Mouse (Mus musculus): ENCODE data around the gene Mcf2l.

Gene Mcf2l

GRCm38 (mm10) chr8:12988722-12989430, 115.3 kb downstream of the Mcf2l start:
- in situ Hi-C loops (cut with MseI, MboI): loop anchor here in 1 of 2 experiments (25.0 kb wide), 1 partner anchor 248 kb away; no protein-coding TSS in a partner anchor

GRCm38 (mm10) chr8:12991411-12991810, 117.8 kb downstream of the Mcf2l start:
- in situ Hi-C loops (cut with MseI, MboI): loop anchor here in 1 of 2 experiments (25.0 kb wide), 1 partner anchor 246 kb away; no protein-coding TSS in a partner anchor

GRCm38 (mm10) chr8:12994468-12994867, 120.9 kb downstream of the Mcf2l start:
- in situ Hi-C loops (cut with MseI, MboI): loop anchor here in 1 of 2 experiments (25.0 kb wide), 1 partner anchor 243 kb away; no protein-coding TSS in a partner anchor

- in situ Hi-C loops (cut with MseI, MboI): loop anchor here in 1 of 2 experiments (25.0 kb wide), 1 partner anchor 242 kb away; no protein-coding TSS in a partner anchor
Measured at GRCm38 (mm10) chr8:12995481-12995880, 121.9 kb downstream of the Mcf2l start.

- in situ Hi-C loops (cut with MseI, MboI): loop anchor here in 1 of 2 experiments (25.0 kb wide), 1 partner anchor 240 kb away; no protein-coding TSS in a partner anchor
Measured at GRCm38 (mm10) chr8:12996831-12997275, 123.2 kb downstream of the Mcf2l start.

GRCm38 (mm10) chr8:12998331-12998730, 124.7 kb downstream of the Mcf2l start:
- in situ Hi-C loops (cut with MseI, MboI): loop anchor here in 1 of 2 experiments (25.0 kb wide), 1 partner anchor 239 kb away; no protein-coding TSS in a partner anchor

GRCm38 (mm10) chr8:12999793-13000192, 126.2 kb downstream of the Mcf2l start:
- in situ Hi-C loops (cut with MseI, MboI): loop anchor here in 1 of 2 experiments (25.0 kb wide), 1 partner anchor 238 kb away; no protein-coding TSS in a partner anchor

- in situ Hi-C loops (cut with MseI, MboI): no loop called here
Measured at GRCm38 (mm10) chr8:13007458-13007857, 133.9 kb downstream of the Mcf2l start.

- in situ Hi-C loops (cut with MseI, MboI): no loop called here
Measured at GRCm38 (mm10) chr8:13010313-13010712, 136.7 kb downstream of the Mcf2l start.

GRCm38 (mm10) chr8:13019560-13019959, 146.0 kb downstream of the Mcf2l start:
- in situ Hi-C loops (cut with MseI, MboI): no loop called here

GRCm38 (mm10) chr8:13021830-13022229, 148.2 kb downstream of the Mcf2l start:
- in situ Hi-C loops (cut with MseI, MboI): no loop called here

GRCm38 (mm10) chr8:13025487-13026224, 152.1 kb downstream of the Mcf2l start, which contains the start of gene F7:
Gene F7, plus strand, starts transcription at chr8:13026034.
- in situ Hi-C loops (cut with MseI, MboI): no loop called here

GRCm38 (mm10) chr8:13027615-13028014, 154.0 kb downstream of the Mcf2l start:
- in situ Hi-C loops (cut with MseI, MboI): no loop called here

- in situ Hi-C loops (cut with MseI, MboI): no loop called here
Measured at GRCm38 (mm10) chr8:13028482-13028881, 154.9 kb downstream of the Mcf2l start.

GRCm38 (mm10) chr8:13036346-13036812, 162.8 kb downstream of the Mcf2l start:
- in situ Hi-C loops (cut with MseI, MboI): no loop called here

- in situ Hi-C loops (cut with MseI, MboI): no loop called here
Measured at GRCm38 (mm10) chr8:13037015-13037414, 163.4 kb downstream of the Mcf2l start, which contains the start of gene F10. Gene F10, plus strand, starts transcription at chr8:13037308.

GRCm38 (mm10) chr8:13037569-13037968, 164.0 kb downstream of the Mcf2l start:
- in situ Hi-C loops (cut with MseI, MboI): no loop called here

- in situ Hi-C loops (cut with MseI, MboI): no loop called here
Measured at GRCm38 (mm10) chr8:13039054-13039453, 165.4 kb downstream of the Mcf2l start.

GRCm38 (mm10) chr8:13041459-13041858, 167.9 kb downstream of the Mcf2l start:
- in situ Hi-C loops (cut with MseI, MboI): no loop called here

- in situ Hi-C loops (cut with MseI, MboI): no loop called here
Measured at GRCm38 (mm10) chr8:13047652-13048051, 174.0 kb downstream of the Mcf2l start.

- in situ Hi-C loops (cut with MseI, MboI): no loop called here
Measured at GRCm38 (mm10) chr8:13050550-13050949, 176.9 kb downstream of the Mcf2l start.

- in situ Hi-C loops (cut with MseI, MboI): no loop called here
Measured at GRCm38 (mm10) chr8:13057351-13057750, 183.7 kb downstream of the Mcf2l start.
